Mouse (Mus musculus): ENCODE measurements around the gene Eng.

GRCm38 (mm10) chr2:32642813-32643212 lies 3.6 kb upstream of the Eng start:
- TF ChIP-seq POLR2A (IDR thresholded peaks at IDR 0.05; ENCODE audit: borderline replicate concordance, insufficient read depth, low read length) (no peak), CTCF (IDR thresholded peaks at IDR 0.05; ENCODE audit: borderline replicate concordance, insufficient read depth, low read depth, low read length) (no peak)
